Mouse (Mus musculus): ENCODE data around the gene Gse1. TPM values are rescaled to one million over a fixed set of nuclear protein-coding genes. Genes with fewer than 3 reads are reported as not detected.
A peak's percentile ranks its signal among the peaks of the same experiment; 100 is the strongest.

Gene Gse1
- polyA plus RNA-seq, 1 experiment from 2014 or later: 14.3 TPM

DNA sequence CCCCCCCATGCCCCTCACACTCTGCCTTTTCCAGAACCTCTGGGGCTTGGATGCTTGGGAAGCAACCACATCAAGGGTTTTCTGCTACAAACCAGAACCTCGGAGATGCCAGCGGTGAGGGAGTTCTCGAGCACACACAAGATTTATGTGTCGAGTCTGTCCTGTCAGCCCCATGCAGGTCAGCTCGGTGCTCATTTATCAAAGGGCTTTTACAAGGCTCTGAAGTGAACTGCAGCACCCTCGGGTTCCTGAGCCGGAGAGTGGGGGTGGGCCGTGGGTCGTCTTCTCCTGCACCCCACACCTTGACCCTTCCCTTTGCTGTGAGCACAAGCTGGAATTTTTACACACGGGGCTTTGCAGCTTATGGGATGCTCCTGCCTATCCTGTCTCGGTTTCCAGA is 5.7 kb upstream of the Gse1 start:
- H3K9me3 ChIP-seq (ENCODE audit: low read depth, low read length): no peaks in the 10 kb centered on the region
- H3K4me1 ChIP-seq (ENCODE audit: insufficient read depth): peaks cover 12% of the 10 kb centered on the region; the same call in 1 of the 2 replicates
- TF ChIP-seq CTCF (IDR thresholded peaks at IDR 0.05; ENCODE audit: low read depth): no peak
- H3K27me3 ChIP-seq (ENCODE audit: insufficient read depth, low read length): no peaks in the 10 kb centered on the region
- no peak overlapping the region for H3K9ac ChIP-seq
- WGBS: 28% methylated on average over 11 of the region's 11 CpGs
- DNase-seq: no peak
- no peak overlapping the region for H3K4me3 ChIP-seq (ENCODE audit: low read depth, low read length)
- H3K27ac ChIP-seq (ENCODE audit: low read depth): no peak overlapping the region
- no peak for ATAC-seq (ENCODE audit: insufficient read depth)
- no peak overlapping the region for H3K4me2 ChIP-seq
- no peaks in the 10 kb centered on the region for H3K36me3 ChIP-seq (ENCODE audit: insufficient read depth)

GRCm38 (mm10) chr8:120224521-120225420 is 3.5 kb upstream of the Gse1 start:
- no peak overlapping the region for H3K27ac ChIP-seq (ENCODE audit: low read depth)
- peaks cover 12% of the 10 kb centered on the region for H3K4me1 ChIP-seq (ENCODE audit: insufficient read depth)
- ATAC-seq (ENCODE audit: insufficient read depth) (no peak), DNase-seq (no peak)
- H3K4me3 ChIP-seq (ENCODE audit: low read depth, low read length): no peak overlapping the region
- H3K4me2 ChIP-seq: no peak overlapping the region
- 48% methylated on average over 11 of the region's 11 CpGs for WGBS
- peaks cover 10% of the 10 kb centered on the region for H3K27me3 ChIP-seq (ENCODE audit: insufficient read depth, low read length)
- H3K9ac ChIP-seq: no peak overlapping the region
- H3K9me3 ChIP-seq (ENCODE audit: low read depth, low read length): no peaks in the 10 kb centered on the region
- H3K36me3 ChIP-seq (ENCODE audit: insufficient read depth): no peaks in the 10 kb centered on the region
- TF ChIP-seq CTCF (IDR thresholded peaks at IDR 0.05; ENCODE audit: low read depth): no peak

DNA sequence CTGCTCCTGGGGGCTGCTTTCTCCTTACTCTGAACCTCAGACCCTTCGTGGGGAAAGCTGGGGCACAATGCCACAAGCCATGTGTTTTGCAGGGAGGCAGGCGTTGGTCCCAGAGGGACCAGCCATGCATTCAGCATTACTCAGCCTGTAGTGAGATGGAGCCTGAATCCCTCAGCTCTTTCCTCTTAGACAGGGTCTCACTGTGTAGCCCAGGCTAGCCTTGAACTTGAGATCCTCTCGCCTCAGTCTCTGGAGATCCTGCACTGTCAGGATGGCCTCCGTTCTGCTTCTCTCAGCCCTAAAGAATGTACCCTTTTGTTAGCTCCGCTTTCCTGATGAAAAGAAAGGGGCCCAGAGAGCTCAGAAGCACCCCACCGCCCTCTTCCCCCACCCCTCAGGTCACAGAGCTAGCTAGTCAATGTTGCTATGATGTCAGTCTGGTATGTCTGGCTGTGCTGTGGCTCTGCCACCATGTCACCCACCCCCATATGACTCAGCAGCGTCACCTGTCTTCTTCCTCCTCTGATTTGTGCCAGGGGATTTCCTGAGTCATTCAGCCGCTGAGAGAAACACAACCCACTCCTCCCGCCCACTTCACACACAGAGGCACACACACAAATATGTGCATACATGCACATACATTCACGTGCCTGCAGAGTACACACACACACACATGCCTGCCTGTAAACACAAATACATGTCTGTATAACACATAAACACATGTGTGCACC is 2.7 kb upstream of the Gse1 start:
- Histone ChIP-seq H3K27me3 (ENCODE audit: insufficient read depth, low read length) (peaks cover 12% of the 10 kb centered on the region), H3K4me2 (no peak overlapping the region), H3K9ac (no peak overlapping the region), H3K4me1 (ENCODE audit: insufficient read depth) (peaks cover 18% of the 10 kb centered on the region), H3K4me3 (ENCODE audit: low read depth, low read length) (no peak overlapping the region), H3K9me3 (ENCODE audit: low read depth, low read length) (no peaks in the 10 kb centered on the region), H3K27ac (ENCODE audit: low read depth) (no peak overlapping the region), H3K36me3 (ENCODE audit: insufficient read depth) (no peaks in the 10 kb centered on the region)
- ATAC-seq (ENCODE audit: insufficient read depth) (no peak), DNase-seq (no peak)
- WGBS: 52% methylated on average over 10 of the region's 10 CpGs
- TF ChIP-seq CTCF (IDR thresholded peaks at IDR 0.05; ENCODE audit: low read depth): no peak

DNA sequence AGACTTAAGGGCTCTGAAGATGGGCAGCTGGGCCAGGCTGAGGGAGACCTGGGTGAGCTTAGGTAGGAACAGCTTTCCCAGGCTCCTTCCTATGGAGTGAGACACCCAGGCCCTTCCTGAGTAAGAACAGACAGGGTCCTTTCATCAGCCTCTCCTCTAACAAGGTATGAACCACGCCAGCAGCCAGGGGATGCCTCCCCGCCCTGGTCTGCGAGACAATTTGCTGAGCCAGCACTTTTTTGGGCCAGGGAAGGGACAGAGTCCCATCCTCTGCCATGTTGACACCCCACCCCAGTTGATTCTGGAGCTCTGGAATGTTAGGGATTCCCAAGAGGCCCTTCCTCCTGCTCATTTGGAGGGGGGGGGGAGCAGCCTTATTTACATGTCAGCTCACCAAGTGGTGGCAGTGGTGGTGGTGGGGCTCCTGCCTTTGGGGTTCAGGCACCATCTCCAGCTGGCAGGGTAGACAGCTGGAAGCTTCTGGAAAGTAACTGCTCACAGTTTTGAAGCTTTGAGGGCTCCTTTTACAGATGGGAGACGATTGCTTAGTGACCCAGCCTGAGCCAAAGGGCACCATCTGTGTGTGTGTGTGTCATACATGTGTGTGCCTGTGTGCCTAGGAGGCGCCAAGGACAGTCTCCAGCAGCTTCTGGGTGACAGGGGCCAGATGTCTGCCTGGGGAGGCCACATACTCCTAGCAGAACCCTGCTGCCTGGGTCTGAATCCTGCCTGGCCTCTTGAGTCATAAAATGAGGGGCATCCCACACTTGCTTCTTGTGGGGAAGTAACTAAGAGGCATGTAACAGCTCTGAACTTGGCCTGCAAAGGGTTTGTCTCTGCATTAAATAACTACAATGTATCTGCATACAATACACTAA is 1.3 kb upstream of the Gse1 start:
- H3K4me1 ChIP-seq (ENCODE audit: insufficient read depth): peaks cover 21% of the 10 kb centered on the region
- no peak overlapping the region; the same call in 1 of the 2 replicates for H3K4me3 ChIP-seq (ENCODE audit: low read depth, low read length)
- H3K27ac ChIP-seq (ENCODE audit: low read depth): no peak overlapping the region
- H3K27me3 ChIP-seq (ENCODE audit: insufficient read depth, low read length): peaks cover 23% of the 10 kb centered on the region
- H3K36me3 ChIP-seq (ENCODE audit: insufficient read depth): no peaks in the 10 kb centered on the region
- H3K9me3 ChIP-seq (ENCODE audit: low read depth, low read length): no peaks in the 10 kb centered on the region
- ATAC-seq (ENCODE audit: insufficient read depth) (peak; percentile 11; the same call in 1 of the 2 replicates), DNase-seq (no peak)
- H3K4me2 ChIP-seq: peak overlapping the region; percentile 96
- H3K9ac ChIP-seq: no peak overlapping the region
- WGBS: 43% methylated on average over 5 of the region's 5 CpGs
- no peak for TF ChIP-seq CTCF (IDR thresholded peaks at IDR 0.05; ENCODE audit: low read depth)

DNA sequence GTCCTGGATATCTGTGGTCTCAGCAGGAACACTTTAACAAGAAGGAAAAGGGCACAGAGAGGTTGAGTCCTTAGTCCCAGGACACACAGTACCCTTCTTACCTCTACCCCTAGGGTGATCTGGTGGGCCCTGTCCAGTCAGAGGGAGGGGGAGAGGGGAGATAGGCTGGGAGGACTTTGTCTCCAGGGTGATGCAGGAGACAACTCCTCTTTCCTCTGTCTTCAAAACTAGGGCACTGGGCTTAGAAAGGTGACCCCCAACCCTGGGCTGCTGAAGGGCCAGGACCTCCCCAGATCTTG is 729 bp upstream of the Gse1 start:
- Histone ChIP-seq H3K9ac (no peak overlapping the region), H3K27ac (ENCODE audit: low read depth) (no peak overlapping the region; the same call in 1 of the 2 replicates), H3K4me3 (ENCODE audit: low read depth, low read length) (peak overlapping the region; percentile 63), H3K9me3 (ENCODE audit: low read depth, low read length) (no peaks in the 10 kb centered on the region), H3K36me3 (ENCODE audit: insufficient read depth) (no peaks in the 10 kb centered on the region), H3K4me2 (peak overlapping the region; percentile 96), H3K27me3 (ENCODE audit: insufficient read depth, low read length) (peaks cover 23% of the 10 kb centered on the region), H3K4me1 (ENCODE audit: insufficient read depth) (peaks cover 25% of the 10 kb centered on the region)
- ATAC-seq (ENCODE audit: insufficient read depth) (peak; percentile 6; the same call in 1 of the 2 replicates), DNase-seq (no peak)
- TF ChIP-seq CTCF (IDR thresholded peaks at IDR 0.05; ENCODE audit: low read depth): no peak

DNA sequence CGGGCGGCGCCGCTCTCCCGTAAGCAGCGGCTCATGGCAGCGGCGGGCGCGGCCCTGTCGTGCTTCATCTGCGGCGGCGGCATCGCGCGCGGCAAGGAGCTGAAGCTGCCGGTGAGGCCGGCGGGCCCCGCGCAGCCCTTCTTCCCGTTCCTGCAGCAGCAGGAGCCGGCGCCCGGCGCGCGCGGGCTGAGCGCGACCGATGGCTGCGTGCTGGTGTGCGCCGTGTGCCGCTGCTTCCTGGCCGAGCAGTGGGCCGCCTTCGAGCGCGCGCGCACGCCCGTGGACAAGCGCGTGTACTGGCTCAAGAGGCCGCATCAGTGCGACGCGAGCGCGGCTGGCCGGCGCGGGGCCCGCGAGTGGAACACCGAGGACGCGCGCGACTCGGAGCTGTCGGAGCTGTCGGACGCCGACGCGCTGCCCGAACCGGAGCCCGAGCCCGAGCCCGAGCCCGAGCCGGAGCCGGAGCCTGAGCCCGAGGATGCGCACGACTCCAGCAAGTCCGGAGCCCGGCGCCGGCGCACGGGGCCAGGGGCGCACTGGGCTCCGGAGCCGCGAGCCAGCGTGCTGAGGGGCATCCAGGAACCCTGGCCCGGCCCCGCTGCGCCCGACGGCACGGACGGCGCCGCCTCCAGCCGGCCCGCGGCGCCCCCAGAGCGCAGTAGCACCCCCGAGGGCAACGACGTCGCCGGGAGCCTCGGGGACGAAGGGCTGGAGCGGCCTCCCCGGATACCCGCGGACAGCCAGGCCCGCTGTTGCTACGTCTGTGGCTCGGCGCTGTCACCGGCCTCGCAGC is 721 bp downstream of the Gse1 start:
- no peaks in the 10 kb centered on the region for H3K36me3 ChIP-seq (ENCODE audit: insufficient read depth)
- H3K27ac ChIP-seq (ENCODE audit: low read depth): peak overlapping the region; percentile 8; the same call in 1 of the 2 replicates
- H3K9ac ChIP-seq: peak overlapping the region; percentile 68
- peak; percentile 62 for DNase-seq
- peaks cover 27% of the 10 kb centered on the region for H3K27me3 ChIP-seq (ENCODE audit: insufficient read depth, low read length)
- peaks cover 28% of the 10 kb centered on the region for H3K4me1 ChIP-seq (ENCODE audit: insufficient read depth)
- peak overlapping the region; percentile 96 for H3K4me2 ChIP-seq
- peak; percentile 10 for ATAC-seq (ENCODE audit: insufficient read depth)
- under 1% methylated on average over 113 of the region's 125 CpGs for WGBS
- H3K4me3 ChIP-seq (ENCODE audit: low read depth, low read length): peak overlapping the region; percentile 63
- H3K9me3 ChIP-seq (ENCODE audit: low read depth, low read length): no peaks in the 10 kb centered on the region
- no peak for TF ChIP-seq CTCF (IDR thresholded peaks at IDR 0.05; ENCODE audit: low read depth)

All from lung, embryonic 14.5 days (tissue).